Mouse (Mus musculus) liver, postnatal 0 days (tissue): ENCODE results near the gene Sorcs2. TPM values are rescaled to one million over a fixed set of nuclear protein-coding genes. Genes with fewer than 3 reads are reported as not detected.
A peak's percentile ranks its signal among the peaks of the same experiment; 100 is the strongest.

ENCODE experiments used
- ATAC-seq: fragments of 200-750 bp; cut with Nextera tagmentation; 2 replicates; pipeline ENCODE4 v1.8.0; 2017; ENCODE audit warnings: mild to moderate bottlenecking, moderate library complexity
- DNase-seq: peaks from one replicate; pipeline ENCODE4 v3.0.0-alpha.2; 2016
- H3K27ac ChIP-seq: fragments of 300-500 bp; sonication (generic); 2 replicates; pipeline ENCODE4 v1.5.1; 2014; ENCODE audit warnings: antibody characterized with exemption, moderate library complexity, mild to moderate bottlenecking, low read depth
- H3K27me3 ChIP-seq: fragments of 300-500 bp; sonication (generic); 2 replicates; pipeline ENCODE4 v1.6.1; 2014; ENCODE audit warnings: low read length, control low read depth, mixed read lengths; ENCODE audit not compliant: insufficient read depth
- H3K36me3 ChIP-seq: fragments of 300-500 bp; sonication (generic); replicated peaks from 2 replicates; pipeline ENCODE4 v1.6.1; 2014; ENCODE audit warnings: mild to moderate bottlenecking, control low read depth, low read length, moderate library complexity, mixed read lengths; ENCODE audit not compliant: insufficient read depth
- H3K4me1 ChIP-seq: fragments of 300-500 bp; sonication (generic); 2 replicates; pipeline ENCODE4 v1.6.1; 2014; ENCODE audit warnings: antibody characterized with exemption, mild to moderate bottlenecking, control low read depth; ENCODE audit not compliant: insufficient read depth
- H3K4me2 ChIP-seq: fragments of 300-500 bp; sonication (generic); 2 replicates; pipeline ENCODE4 v1.6.1; 2014; ENCODE audit warnings: low read depth, mild to moderate bottlenecking, low read length, moderate library complexity, mixed read lengths
- H3K4me3 ChIP-seq: fragments of 300-500 bp; sonication (generic); 2 replicates; pipeline ENCODE4 v1.5.1; 2014; ENCODE audit warnings: low read depth, low read length
- H3K9ac ChIP-seq: fragments of 300-500 bp; sonication (generic); replicated peaks from 2 replicates; pipeline ENCODE4 v1.6.1; 2014; ENCODE audit warnings: mild to moderate bottlenecking, moderate library complexity
- H3K9me3 ChIP-seq: fragments of 300-500 bp; sonication (generic); 2 replicates; pipeline ENCODE4 v1.6.1; 2016; ENCODE audit warnings: mild to moderate bottlenecking, control low read depth, low read length, mixed read lengths
- CTCF ChIP-seq: sonication (generic); IDR thresholded peaks from 2 replicates; pipeline ENCODE4 v1.5.1; 2016; ENCODE audit warnings: antibody characterized with exemption, low read depth
- EP300 ChIP-seq: IDR thresholded peaks from 2 replicates; pipeline ENCODE4 v1.6.1; 2016; ENCODE audit warnings: antibody characterized with exemption, low read depth, mild to moderate bottlenecking
- WGBS: fragments of 180-500 bp; shearing (Covaris S2); extraction: QIAGEN DNeasy Blood & Tissue Kit; methylation state at CpG from one replicate; pipeline ENCODE4 v1.1.7; 2014; ENCODE audit not compliant: insufficient replicate concordance; 5-methylcytosine and 5-hydroxymethylcytosine counted together
- polyA plus RNA-seq: library from polyadenylated mRNA; unstranded; fragments of >200 nt; fragmentation: Nextera tagmentation; extraction: Ambion mirVana; gene quantifications from 2 replicates; pipeline ENCODE4 v1.2.1, GENCODE M21; 2015

The Sorcs2 gene
- polyA plus RNA-seq, 1 experiment from 2014 or later: 0.33 TPM

GRCm38 (mm10) chr5:36199519-36199918 is 198.4 kb downstream of the Sorcs2 start:
- DNase-seq: no peak
- WGBS: 62% methylated on average over 1 of the region's 1 CpGs
- Histone ChIP-seq H3K27ac (no peak overlapping the region), H3K9ac (no peak overlapping the region), H3K27me3 (no peaks in the 10 kb centered on the region), H3K4me3 (no peak overlapping the region), H3K4me2 (no peak overlapping the region), H3K36me3 (no peaks in the 10 kb centered on the region), H3K9me3 (no peaks in the 10 kb centered on the region), H3K4me1 (no peaks in the 10 kb centered on the region)
- TF ChIP-seq EP300 (no peak), CTCF (no peak)
- no peak for ATAC-seq

DNA sequence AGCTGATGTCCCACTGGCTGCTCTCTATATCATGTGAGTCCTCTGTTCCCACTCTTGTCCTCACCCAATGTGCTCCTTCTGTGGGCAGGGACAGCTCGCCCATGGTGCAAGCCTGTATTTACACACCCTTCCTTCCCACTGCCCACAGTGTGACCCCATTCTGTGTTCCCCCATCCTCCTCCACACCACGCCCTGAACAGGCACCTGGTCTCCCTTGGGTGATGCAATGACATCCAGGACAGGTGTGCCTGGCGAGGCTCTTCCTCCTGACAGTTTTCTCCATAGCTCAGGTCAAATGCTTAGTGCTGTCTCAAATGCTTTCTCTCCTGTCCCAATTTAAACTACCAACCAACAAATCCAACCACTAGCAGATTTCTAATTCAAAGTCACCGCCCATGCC is 202.5 kb downstream of the Sorcs2 start:
- no peak for TF ChIP-seq CTCF
- TF ChIP-seq EP300: no peak
- Histone ChIP-seq H3K27ac (no peak overlapping the region), H3K4me1 (no peaks in the 10 kb centered on the region), H3K4me3 (no peak overlapping the region), H3K9me3 (no peaks in the 10 kb centered on the region), H3K27me3 (no peaks in the 10 kb centered on the region), H3K4me2 (no peak overlapping the region), H3K36me3 (no peaks in the 10 kb centered on the region), H3K9ac (no peak overlapping the region)
- DNase-seq: no peak
- ATAC-seq: no peak
- 63% methylated on average over 4 of the region's 4 CpGs for WGBS

DNA sequence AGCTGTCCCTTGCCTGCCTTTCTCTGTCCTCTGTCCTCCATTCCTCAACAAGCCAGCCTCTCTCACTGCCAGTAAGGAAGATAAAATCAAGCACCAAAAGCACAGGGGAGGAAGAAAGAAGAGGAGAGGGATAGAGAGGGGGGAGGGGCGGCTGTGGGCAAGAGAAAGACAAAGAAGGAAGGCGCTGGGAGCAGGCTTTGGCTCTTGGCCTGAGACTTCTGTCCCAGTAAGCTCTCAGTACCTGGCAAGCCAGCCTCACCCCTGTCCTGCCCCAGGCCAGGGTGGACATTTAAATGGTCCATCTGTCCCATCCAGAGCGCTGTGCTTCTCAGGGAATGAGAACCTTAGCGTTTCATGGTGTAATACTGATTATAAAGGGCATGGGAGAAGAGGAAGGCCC is 203.3 kb downstream of the Sorcs2 start:
- 51% methylated on average over 4 of the region's 4 CpGs for WGBS
- ATAC-seq: no peak

GRCm38 (mm10) chr5:36192677-36193076 is 205.3 kb downstream of the Sorcs2 start:
- no peaks in the 10 kb centered on the region for H3K4me1 ChIP-seq
- TF ChIP-seq EP300: no peak
- no peak overlapping the region for H3K9ac ChIP-seq
- DNase-seq: no peak
- 69% methylated on average over 2 of the region's 2 CpGs for WGBS
- H3K36me3 ChIP-seq: no peaks in the 10 kb centered on the region
- no peaks in the 10 kb centered on the region for H3K9me3 ChIP-seq
- H3K4me3 ChIP-seq: no peak overlapping the region
- no peak for ATAC-seq
- H3K27me3 ChIP-seq: no peaks in the 10 kb centered on the region
- H3K4me2 ChIP-seq: no peak overlapping the region
- no peak overlapping the region for H3K27ac ChIP-seq

More for the DNA sequence above, 203.3 kb downstream of the Sorcs2 start:
- no peak for DNase-seq
- H3K4me2 ChIP-seq: no peak overlapping the region
- no peak overlapping the region for H3K27ac ChIP-seq
- no peaks in the 10 kb centered on the region for H3K27me3 ChIP-seq
- no peak overlapping the region for H3K4me3 ChIP-seq
- TF ChIP-seq EP300: no peak
- TF ChIP-seq CTCF: no peak
- H3K36me3 ChIP-seq: no peaks in the 10 kb centered on the region
- H3K9me3 ChIP-seq: no peaks in the 10 kb centered on the region
- no peaks in the 10 kb centered on the region for H3K4me1 ChIP-seq
- H3K9ac ChIP-seq: no peak overlapping the region

- no peaks in the 10 kb centered on the region for H3K27me3 ChIP-seq
- no peak for ATAC-seq
- H3K4me3 ChIP-seq: no peak overlapping the region
- no peak overlapping the region for H3K27ac ChIP-seq
- WGBS: 72% methylated on average over 3 of the region's 3 CpGs
- H3K4me2 ChIP-seq: no peak overlapping the region
- no peaks in the 10 kb centered on the region for H3K4me1 ChIP-seq
- TF ChIP-seq EP300 (no peak), CTCF (0 out of 2 replicates have a peak, but pooled peaks have one; percentile 29)
- no peak for DNase-seq
- no peaks in the 10 kb centered on the region for H3K9me3 ChIP-seq
- H3K36me3 ChIP-seq: no peaks in the 10 kb centered on the region
- H3K9ac ChIP-seq: no peak overlapping the region
These were observed 206.1 kb downstream of the Sorcs2 start for GRCm38 (mm10) chr5:36191876-36192275.

DNA sequence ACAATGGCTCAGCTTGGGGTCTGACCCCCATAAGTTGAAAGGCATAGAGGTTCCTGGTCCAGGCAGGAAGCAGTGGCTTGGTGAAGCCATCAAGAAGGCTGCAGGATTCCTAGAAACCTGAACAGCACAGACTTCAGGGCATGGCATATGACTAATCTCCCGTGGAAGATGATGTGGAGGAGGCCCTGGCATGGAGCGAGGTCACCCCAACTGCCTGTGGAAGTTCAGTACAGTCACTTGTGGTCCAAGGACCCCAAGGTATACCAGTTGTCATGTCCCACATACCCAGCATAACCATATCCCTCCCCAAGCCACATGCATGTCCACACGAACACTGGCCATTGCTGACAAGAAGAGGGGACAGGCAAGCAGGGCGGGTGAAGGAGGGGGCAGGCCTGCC is 206.7 kb downstream of the Sorcs2 start:
- 68% methylated on average over 4 of the region's 4 CpGs for WGBS
- H3K4me3 ChIP-seq: no peak overlapping the region
- no peaks in the 10 kb centered on the region for H3K4me1 ChIP-seq
- H3K4me2 ChIP-seq: no peak overlapping the region
- no peak overlapping the region for H3K27ac ChIP-seq
- H3K27me3 ChIP-seq: no peaks in the 10 kb centered on the region
- H3K36me3 ChIP-seq: no peaks in the 10 kb centered on the region
- no peak for DNase-seq
- no peak for TF ChIP-seq CTCF
- no peak for TF ChIP-seq EP300
- no peak for ATAC-seq
- H3K9ac ChIP-seq: no peak overlapping the region
- no peaks in the 10 kb centered on the region for H3K9me3 ChIP-seq

DNA sequence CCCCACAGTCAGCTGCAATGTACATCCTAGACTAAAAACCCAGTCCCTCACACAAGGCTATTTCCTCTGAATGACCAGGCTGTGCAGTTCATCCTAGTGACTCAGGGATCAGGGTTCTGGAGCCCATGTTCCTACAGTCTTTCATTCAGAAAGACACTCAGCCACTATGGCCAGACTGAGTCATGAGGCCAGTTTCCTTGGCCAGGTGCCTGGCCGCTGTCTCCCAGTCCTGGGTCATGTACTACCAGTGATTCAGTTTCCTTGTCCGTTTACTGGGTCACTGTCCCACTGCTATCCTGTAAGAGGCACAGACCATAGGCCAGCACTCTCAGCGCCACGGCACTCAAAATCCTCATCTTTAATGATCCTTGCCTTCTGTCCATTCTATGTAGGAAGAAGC is 209.6 kb downstream of the Sorcs2 start:
- no peak for DNase-seq
- 79% methylated on average over 4 of the region's 4 CpGs for WGBS
- no peak for ATAC-seq

More for the DNA sequence above, 209.6 kb downstream of the Sorcs2 start:
- no peaks in the 10 kb centered on the region for H3K27me3 ChIP-seq
- H3K4me3 ChIP-seq: no peak overlapping the region
- no peak overlapping the region for H3K27ac ChIP-seq
- no peak overlapping the region for H3K9ac ChIP-seq
- H3K36me3 ChIP-seq: no peaks in the 10 kb centered on the region
- H3K4me2 ChIP-seq: no peak overlapping the region
- TF ChIP-seq CTCF (no peak), EP300 (no peak)
- H3K9me3 ChIP-seq: no peaks in the 10 kb centered on the region
- no peaks in the 10 kb centered on the region for H3K4me1 ChIP-seq
